Mouse (Mus musculus) forebrain, embryonic 15.5 days (tissue): Measurements from ENCODE around the gene Bmpr2. TPM values are rescaled to one million over a fixed set of nuclear protein-coding genes. Genes with fewer than 3 reads are reported as not detected.

Source experiments
- ATAC-seq: fragments of 200-750 bp; cut with Nextera tagmentation; replicated peaks from 2 replicates; pipeline ENCODE4 v1.8.0; 2017; ENCODE audit warnings: mild to moderate bottlenecking, moderate TSS enrichment, moderate library complexity
- H3K27ac ChIP-seq: fragments of 300-500 bp; sonication (generic); replicated peaks from 2 replicates; pipeline ENCODE4 v1.5.1; 2015; ENCODE audit warnings: mild to moderate bottlenecking, inconsistent platforms
- H3K27me3 ChIP-seq: fragments of 300-500 bp; sonication (generic); 2 replicates; pipeline ENCODE4 v1.6.1; 2015; ENCODE audit warnings: inconsistent platforms
- H3K36me3 ChIP-seq: fragments of 300-500 bp; sonication (generic); 2 replicates; pipeline ENCODE4 v1.6.1; 2015; ENCODE audit warnings: mild to moderate bottlenecking, inconsistent platforms
- H3K4me1 ChIP-seq: fragments of 300-500 bp; sonication (generic); 2 replicates; pipeline ENCODE4 v1.6.1; 2015; ENCODE audit warnings: inconsistent platforms
- H3K4me2 ChIP-seq: fragments of 300-500 bp; sonication (generic); replicated peaks from 2 replicates; pipeline ENCODE4 v1.6.1; 2015; ENCODE audit warnings: mild to moderate bottlenecking, inconsistent platforms
- H3K4me3 ChIP-seq: fragments of 300-500 bp; sonication (generic); 2 replicates; pipeline ENCODE4 v1.5.1; 2015; ENCODE audit warnings: mild to moderate bottlenecking, inconsistent platforms
- H3K9ac ChIP-seq: fragments of 300-500 bp; sonication (generic); replicated peaks from 2 replicates; pipeline ENCODE4 v1.6.1; 2015; ENCODE audit warnings: mild to moderate bottlenecking, inconsistent platforms
- H3K9me3 ChIP-seq: fragments of 300-500 bp; sonication (generic); 2 replicates; pipeline ENCODE4 v1.6.1; 2016; ENCODE audit warnings: inconsistent platforms
- WGBS: fragments of 180-500 bp; shearing (Covaris S2); methylation state at CpG from one replicate; pipeline ENCODE4 v1.1.7; 2015; ENCODE audit warnings: mixed read lengths; 5-methylcytosine and 5-hydroxymethylcytosine counted together
- polyA plus RNA-seq: library from polyadenylated mRNA; unstranded; fragments of >200 nt; fragmentation: Nextera tagmentation; extraction: Ambion mirVana; gene quantifications from 2 replicates; pipeline ENCODE4 v1.2.1, GENCODE M21; 2015

The Bmpr2 gene
- polyA plus RNA-seq, 1 experiment from 2014 or later, result 13.4 TPM

- Histone ChIP-seq H3K27ac (no peak overlapping the region), H3K4me1 (no peaks in the 10 kb centered on the region), H3K36me3 (no peaks in the 10 kb centered on the region), H3K4me3 (no peak overlapping the region), H3K4me2 (no peak overlapping the region), H3K27me3 (no peaks in the 10 kb centered on the region), H3K9me3 (no peaks in the 10 kb centered on the region), H3K9ac (no peak overlapping the region)
- ATAC-seq, result no peak
- 87% methylated on average over 2 of the region's 2 CpGs for WGBS
Measured at GRCm38 (mm10) chr1:59809921-59810320, 46.7 kb downstream of the Bmpr2 start.

DNA sequence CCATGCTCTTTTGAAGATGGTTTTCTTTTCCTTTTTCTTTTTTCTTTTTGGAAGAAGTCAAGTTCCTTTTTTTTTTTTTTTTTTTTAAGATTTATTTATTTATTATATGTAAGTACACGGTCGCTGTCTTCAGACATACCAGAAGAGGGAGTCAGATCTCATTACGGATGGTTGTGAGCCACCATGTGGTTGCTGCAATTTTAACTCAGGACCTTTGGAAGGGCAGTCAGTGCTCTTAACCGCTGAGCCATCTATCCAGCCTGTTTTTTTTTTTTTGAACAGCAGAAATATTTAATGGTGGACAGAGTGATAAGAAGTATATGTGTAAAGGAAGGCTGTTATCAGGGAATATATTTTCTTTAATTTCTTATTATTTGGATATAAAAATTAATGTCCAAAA, 49.6 kb downstream of the Bmpr2 start:
- H3K27me3 ChIP-seq, result no peaks in the 10 kb centered on the region
- no peak for ATAC-seq
- no peaks in the 10 kb centered on the region for H3K9me3 ChIP-seq
- no peak overlapping the region for H3K4me3 ChIP-seq
- no peak overlapping the region for H3K9ac ChIP-seq
- H3K36me3 ChIP-seq, result peaks cover 25% of the 10 kb centered on the region
- H3K27ac ChIP-seq, result no peak overlapping the region
- no peak overlapping the region for H3K4me2 ChIP-seq
- no peaks in the 10 kb centered on the region for H3K4me1 ChIP-seq
- WGBS, result 79% methylated on average over 4 of the region's 4 CpGs

- Histone ChIP-seq H3K4me2 (no peak overlapping the region), H3K27me3 (no peaks in the 10 kb centered on the region), H3K36me3 (peaks cover 3% of the 10 kb centered on the region; the same call in 1 of the 2 replicates), H3K4me1 (no peaks in the 10 kb centered on the region), H3K9ac (no peak overlapping the region), H3K27ac (no peak overlapping the region), H3K4me3 (no peak overlapping the region), H3K9me3 (no peaks in the 10 kb centered on the region)
- ATAC-seq, result no peak
Measured at GRCm38 (mm10) chr1:59825421-59825820, 62.2 kb downstream of the Bmpr2 start.

DNA sequence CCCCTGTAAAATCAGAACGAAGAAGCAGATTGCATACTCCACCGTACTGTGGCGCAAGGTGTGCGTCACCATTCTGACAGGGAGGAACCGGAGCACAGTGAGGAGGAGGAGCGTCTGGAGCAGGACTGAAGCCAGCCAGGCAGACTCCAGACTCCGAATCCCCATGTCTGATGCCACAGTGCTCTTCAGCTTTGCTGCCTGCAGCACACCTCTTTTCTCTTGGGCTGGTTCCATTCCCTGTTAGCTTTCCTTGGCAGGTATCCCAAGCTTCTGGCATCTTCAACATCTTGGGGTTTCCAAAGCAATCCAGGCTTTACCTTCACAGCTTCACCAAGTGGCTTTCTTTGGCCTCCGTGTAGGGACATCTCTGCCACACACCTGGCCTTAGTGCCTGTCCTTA, 63.4 kb downstream of the Bmpr2 start:
- Histone ChIP-seq H3K27me3 (no peaks in the 10 kb centered on the region), H3K9me3 (no peaks in the 10 kb centered on the region), H3K4me2 (no peak overlapping the region), H3K9ac (no peak overlapping the region), H3K4me3 (no peak overlapping the region), H3K36me3 (peaks cover 3% of the 10 kb centered on the region; the same call in 1 of the 2 replicates), H3K4me1 (no peaks in the 10 kb centered on the region), H3K27ac (no peak overlapping the region)
- ATAC-seq, result no peak
- WGBS, result 77% methylated on average over 8 of the region's 8 CpGs

- H3K9me3 ChIP-seq, result no peaks in the 10 kb centered on the region
Measured at GRCm38 (mm10) chr1:59829410-59829809, 66.2 kb downstream of the Bmpr2 start.

GRCm38 (mm10) chr1:59830194-59830593, 67.0 kb downstream of the Bmpr2 start:
- H3K9ac ChIP-seq, result no peak overlapping the region
- WGBS, result 79% methylated on average over 6 of the region's 6 CpGs
- ATAC-seq, result no peak

More at GRCm38 (mm10) chr1:59829410-59829809, 66.2 kb downstream of the Bmpr2 start:
- no peak overlapping the region for H3K9ac ChIP-seq
- no peak overlapping the region for H3K4me3 ChIP-seq
- H3K4me2 ChIP-seq, result no peak overlapping the region
- no peak overlapping the region for H3K27ac ChIP-seq
- H3K36me3 ChIP-seq, result no peaks in the 10 kb centered on the region
- H3K27me3 ChIP-seq, result no peaks in the 10 kb centered on the region
- no peak for ATAC-seq
- peaks cover 3% of the 10 kb centered on the region; the same call in 1 of the 2 replicates for H3K4me1 ChIP-seq
- 87% methylated on average over 2 of the region's 2 CpGs for WGBS

GRCm38 (mm10) chr1:59833723-59834122, 70.5 kb downstream of the Bmpr2 start:
- no peaks in the 10 kb centered on the region for H3K9me3 ChIP-seq
- 8% methylated on average over 2 of the region's 2 CpGs for WGBS

More at GRCm38 (mm10) chr1:59830194-59830593, 67.0 kb downstream of the Bmpr2 start:
- Histone ChIP-seq H3K36me3 (no peaks in the 10 kb centered on the region), H3K4me3 (no peak overlapping the region), H3K4me2 (no peak overlapping the region), H3K9me3 (no peaks in the 10 kb centered on the region), H3K27ac (no peak overlapping the region), H3K4me1 (peaks cover 3% of the 10 kb centered on the region; the same call in 1 of the 2 replicates), H3K27me3 (no peaks in the 10 kb centered on the region)

DNA sequence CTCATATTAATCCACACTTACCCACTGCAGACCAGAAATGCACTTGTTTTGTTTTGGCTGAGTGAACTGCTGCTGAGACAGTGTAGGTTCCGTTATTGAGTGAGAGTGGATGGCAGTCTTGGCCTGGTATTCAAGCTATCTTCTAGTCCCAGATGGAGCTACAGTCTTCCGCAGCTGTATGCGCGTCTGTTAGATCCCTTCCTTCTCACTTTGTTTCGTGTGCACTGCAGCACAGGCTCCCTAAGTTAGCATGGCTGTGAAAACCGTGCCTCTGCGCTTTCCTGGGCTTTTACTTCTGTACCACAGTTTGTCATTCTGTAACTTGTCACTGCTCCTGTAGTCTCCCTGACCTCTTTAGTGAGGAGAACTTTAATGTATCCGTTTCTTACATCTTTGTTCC, 85.1 kb downstream of the Bmpr2 start:
- Histone ChIP-seq H3K36me3 (peaks cover 26% of the 10 kb centered on the region), H3K4me2 (no peak overlapping the region), H3K4me3 (no peak overlapping the region), H3K9me3 (no peaks in the 10 kb centered on the region), H3K27me3 (no peaks in the 10 kb centered on the region), H3K4me1 (no peaks in the 10 kb centered on the region), H3K9ac (no peak overlapping the region), H3K27ac (no peak overlapping the region; the same call in 1 of the 2 replicates)
- no peak for ATAC-seq
- 80% methylated on average over 8 of the region's 8 CpGs for WGBS

More at GRCm38 (mm10) chr1:59833723-59834122, 70.5 kb downstream of the Bmpr2 start:
- H3K27ac ChIP-seq, result peak overlapping the region; percentile 52
- no peak overlapping the region for H3K9ac ChIP-seq
- H3K4me1 ChIP-seq, result peaks cover 3% of the 10 kb centered on the region; the same call in 1 of the 2 replicates
- H3K4me3 ChIP-seq, result no peak overlapping the region
- no peaks in the 10 kb centered on the region for H3K36me3 ChIP-seq
- ATAC-seq, result 0 out of 2 replicates have a peak, but pooled peaks have one; percentile 43
- no peaks in the 10 kb centered on the region for H3K27me3 ChIP-seq
- no peak overlapping the region for H3K4me2 ChIP-seq

DNA sequence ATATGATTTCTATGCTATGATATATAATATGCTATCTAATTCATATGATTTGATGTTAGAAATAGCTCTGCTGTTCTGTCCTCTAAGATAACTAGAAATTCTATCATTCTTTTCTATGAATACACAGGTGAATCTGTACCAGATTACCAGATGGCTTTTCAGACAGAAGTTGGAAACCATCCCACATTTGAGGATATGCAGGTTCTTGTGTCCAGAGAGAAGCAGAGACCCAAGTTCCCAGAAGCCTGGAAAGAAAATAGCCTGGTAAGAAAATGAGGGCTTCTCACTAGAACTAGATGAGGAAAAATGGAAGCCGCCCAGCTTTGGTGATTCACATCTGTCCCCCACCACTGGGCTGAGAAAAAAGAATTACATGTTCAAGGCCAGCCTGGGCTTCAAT, 95.8 kb downstream of the Bmpr2 start:
- H3K4me3 ChIP-seq, result no peak overlapping the region
- H3K36me3 ChIP-seq, result peaks cover 53% of the 10 kb centered on the region
- H3K9ac ChIP-seq, result no peak overlapping the region
- H3K4me2 ChIP-seq, result no peak overlapping the region
- no peaks in the 10 kb centered on the region for H3K27me3 ChIP-seq
- no peak for ATAC-seq
- no peak overlapping the region for H3K27ac ChIP-seq
- no peaks in the 10 kb centered on the region for H3K9me3 ChIP-seq
- H3K4me1 ChIP-seq, result no peaks in the 10 kb centered on the region
- WGBS, result 96% methylated on average over 1 of the region's 1 CpGs

- Histone ChIP-seq H3K4me1 (no peaks in the 10 kb centered on the region), H3K27ac (no peak overlapping the region), H3K4me2 (no peak overlapping the region), H3K9ac (no peak overlapping the region), H3K4me3 (no peak overlapping the region), H3K27me3 (no peaks in the 10 kb centered on the region), H3K36me3 (peaks cover 51% of the 10 kb centered on the region), H3K9me3 (no peaks in the 10 kb centered on the region)
- ATAC-seq, result no peak
- 88% methylated on average over 1 of the region's 1 CpGs for WGBS
Measured at GRCm38 (mm10) chr1:59862144-59862543, 98.9 kb downstream of the Bmpr2 start.

GRCm38 (mm10) chr1:59868041-59868440, 104.8 kb downstream of the Bmpr2 start:
- no peak overlapping the region for H3K4me2 ChIP-seq
- peaks cover 48% of the 10 kb centered on the region for H3K36me3 ChIP-seq
- no peaks in the 10 kb centered on the region for H3K9me3 ChIP-seq
- WGBS, result 92% methylated on average over 5 of the region's 5 CpGs
- no peak overlapping the region for H3K9ac ChIP-seq
- no peaks in the 10 kb centered on the region for H3K27me3 ChIP-seq
- no peak overlapping the region for H3K27ac ChIP-seq
- H3K4me1 ChIP-seq, result no peaks in the 10 kb centered on the region
- ATAC-seq, result no peak
- H3K4me3 ChIP-seq, result no peak overlapping the region

DNA sequence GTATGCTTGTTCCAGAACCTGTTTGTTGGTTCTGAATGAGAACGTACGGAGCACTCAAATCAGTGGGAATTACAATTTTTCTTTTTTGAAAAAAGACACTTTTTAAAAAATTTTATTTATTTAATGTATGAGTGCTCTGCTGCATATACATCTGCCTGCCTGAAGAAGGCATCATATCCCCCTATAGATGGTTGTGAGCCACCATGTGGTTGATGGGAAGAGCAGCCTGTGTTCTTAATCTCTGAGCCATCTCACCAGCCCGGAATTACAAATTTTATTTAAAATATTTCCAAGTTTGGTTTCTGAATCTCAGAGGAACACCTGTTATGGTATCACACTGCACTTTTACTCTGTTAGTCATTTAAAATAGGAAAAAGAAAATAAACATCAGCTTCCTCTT, 110.8 kb downstream of the Bmpr2 start:
- H3K9ac ChIP-seq, result no peak overlapping the region
- H3K4me2 ChIP-seq, result no peak overlapping the region
- H3K27me3 ChIP-seq, result no peaks in the 10 kb centered on the region
- no peak overlapping the region for H3K27ac ChIP-seq
- peaks cover 17% of the 10 kb centered on the region for H3K36me3 ChIP-seq
- H3K4me1 ChIP-seq, result no peaks in the 10 kb centered on the region
- no peak for ATAC-seq
- no peaks in the 10 kb centered on the region for H3K9me3 ChIP-seq
- no peak overlapping the region for H3K4me3 ChIP-seq
- WGBS, result 91% methylated on average over 3 of the region's 3 CpGs

DNA sequence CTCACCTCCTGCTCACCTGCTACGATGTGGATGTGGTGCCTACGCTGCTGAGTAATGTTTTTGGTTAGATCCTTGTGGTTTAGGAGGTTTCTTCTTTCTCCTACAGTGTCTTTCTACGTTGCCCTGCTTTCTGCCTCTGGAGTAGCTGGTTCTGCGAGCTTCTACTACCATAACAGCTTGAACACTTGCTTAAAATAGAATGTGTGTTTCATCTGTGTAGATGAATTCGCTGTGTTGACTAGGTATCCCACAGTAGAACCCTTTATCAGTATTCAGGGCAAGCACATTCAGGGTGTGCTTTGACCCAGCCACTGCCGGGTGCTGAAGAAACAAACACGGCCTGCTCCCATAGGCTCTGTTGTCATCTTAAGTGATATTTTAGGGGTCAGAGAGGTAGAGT, 114.9 kb downstream of the Bmpr2 start:
- Histone ChIP-seq H3K27ac (no peak overlapping the region), H3K4me1 (no peaks in the 10 kb centered on the region), H3K4me2 (no peak overlapping the region), H3K27me3 (no peaks in the 10 kb centered on the region), H3K9ac (no peak overlapping the region), H3K9me3 (no peaks in the 10 kb centered on the region), H3K4me3 (no peak overlapping the region), H3K36me3 (peaks cover 15% of the 10 kb centered on the region)
- no peak for ATAC-seq
- 90% methylated on average over 7 of the region's 7 CpGs for WGBS
